Mouse (Mus musculus): Measurements from ENCODE around the gene Naga. TPM values are rescaled to one million over a fixed set of nuclear protein-coding genes. Genes with fewer than 3 reads are reported as not detected.

The Naga gene
- polyA plus RNA-seq, 1 experiment from 2014 or later, result 33.7 TPM

GRCm38 (mm10) chr15:82335194-82335593, 3.5 kb downstream of the Naga start:
- no peaks in the 10 kb centered on the region for H3K9me3 ChIP-seq (ENCODE audit: control insufficient read depth, low read length)
- no peaks in the 10 kb centered on the region for H3K27me3 ChIP-seq (replicated peaks; ENCODE audit: control insufficient read depth, insufficient read depth, low read length)
- H3K4me1 ChIP-seq (replicated peaks; ENCODE audit: control insufficient read depth, insufficient read depth, low read length), result peaks cover 33% of the 10 kb centered on the region
- 96% methylated on average over 4 of the region's 4 CpGs for WGBS
- H3K4me2 ChIP-seq, result no peak overlapping the region
- no peak overlapping the region for H3K9ac ChIP-seq (ENCODE audit: low read depth, low read length)
- H3K27ac ChIP-seq (ENCODE audit: low read depth, low read length), result no peak overlapping the region
- ATAC-seq (replicated peaks; ENCODE audit: low FRiP score), result no peak
- peaks cover 12% of the 10 kb centered on the region for H3K36me3 ChIP-seq (ENCODE audit: control insufficient read depth, insufficient read depth, low read length)
- no peak for DNase-seq (ENCODE audit: low spot score)
- H3K4me3 ChIP-seq (ENCODE audit: low read depth, low read length), result no peak overlapping the region

GRCm38 (mm10) chr15:82325382-82325781, 13.3 kb downstream of the Naga start:
- H3K4me1 ChIP-seq (replicated peaks; ENCODE audit: control insufficient read depth, insufficient read depth, low read length), result 0 out of 2 replicates have a peak, but pooled peaks cover 7% of the 10 kb centered on the region
- H3K36me3 ChIP-seq (ENCODE audit: control insufficient read depth, insufficient read depth, low read length), result peaks cover 8% of the 10 kb centered on the region
- no peak overlapping the region for H3K9ac ChIP-seq (ENCODE audit: low read depth, low read length)
- no peak overlapping the region for H3K4me3 ChIP-seq (ENCODE audit: low read depth, low read length)
- no peaks in the 10 kb centered on the region for H3K27me3 ChIP-seq (replicated peaks; ENCODE audit: control insufficient read depth, insufficient read depth, low read length)
- ATAC-seq (replicated peaks; ENCODE audit: low FRiP score) (no peak), DNase-seq (ENCODE audit: low spot score) (no peak)
- no peak overlapping the region for H3K27ac ChIP-seq (ENCODE audit: low read depth, low read length)
- H3K9me3 ChIP-seq (ENCODE audit: control insufficient read depth, low read length), result no peaks in the 10 kb centered on the region
- no peak overlapping the region for H3K4me2 ChIP-seq
- WGBS, result 60% methylated on average over 2 of the region's 2 CpGs

GRCm38 (mm10) chr15:82322195-82322594, 16.5 kb downstream of the Naga start:
- no peak overlapping the region for H3K4me3 ChIP-seq (ENCODE audit: low read depth, low read length)
- H3K27ac ChIP-seq (ENCODE audit: low read depth, low read length), result no peak overlapping the region
- H3K9me3 ChIP-seq (ENCODE audit: control insufficient read depth, low read length), result no peaks in the 10 kb centered on the region
- H3K4me2 ChIP-seq, result no peak overlapping the region
- H3K27me3 ChIP-seq (replicated peaks; ENCODE audit: control insufficient read depth, insufficient read depth, low read length), result no peaks in the 10 kb centered on the region
- H3K4me1 ChIP-seq (replicated peaks; ENCODE audit: control insufficient read depth, insufficient read depth, low read length), result 0 out of 2 replicates have a peak, but pooled peaks cover 4% of the 10 kb centered on the region
- 78% methylated on average over 8 of the region's 8 CpGs for WGBS
- H3K36me3 ChIP-seq (ENCODE audit: control insufficient read depth, insufficient read depth, low read length), result no peaks in the 10 kb centered on the region
- DNase-seq (ENCODE audit: low spot score), result no peak
- H3K9ac ChIP-seq (ENCODE audit: low read depth, low read length), result no peak overlapping the region
- no peak for ATAC-seq (replicated peaks; ENCODE audit: low FRiP score)

DNA sequence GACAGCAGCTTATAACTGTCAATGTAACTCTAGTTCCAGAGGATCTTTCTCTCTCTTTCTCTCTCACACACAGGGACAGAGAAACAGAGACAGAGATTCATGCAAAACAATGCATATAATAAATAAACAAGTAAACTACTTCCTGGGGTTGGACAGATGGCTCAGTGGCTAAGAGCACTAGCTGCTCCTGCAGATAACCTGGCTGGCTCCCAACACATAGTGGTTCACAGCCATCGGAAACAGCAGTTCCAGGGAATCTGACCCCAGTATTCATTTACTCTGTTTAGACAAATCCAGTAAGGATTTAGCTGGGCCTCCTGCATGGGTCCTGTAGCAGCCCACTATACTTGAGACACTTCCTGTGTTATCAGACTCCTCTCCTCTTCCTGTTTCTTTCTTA, 19.1 kb downstream of the Naga start:
- 0 out of 2 replicates have a peak, but pooled peaks cover 4% of the 10 kb centered on the region for H3K4me1 ChIP-seq (replicated peaks; ENCODE audit: control insufficient read depth, insufficient read depth, low read length)
- no peaks in the 10 kb centered on the region for H3K36me3 ChIP-seq (ENCODE audit: control insufficient read depth, insufficient read depth, low read length)
- no peak overlapping the region for H3K9ac ChIP-seq (ENCODE audit: low read depth, low read length)
- no peak overlapping the region for H3K4me2 ChIP-seq
- DNase-seq (ENCODE audit: low spot score), result no peak
- H3K27ac ChIP-seq (ENCODE audit: low read depth, low read length), result no peak overlapping the region
- no peaks in the 10 kb centered on the region for H3K27me3 ChIP-seq (replicated peaks; ENCODE audit: control insufficient read depth, insufficient read depth, low read length)
- WGBS, result 66% methylated on average over 1 of the region's 1 CpGs
- ATAC-seq (replicated peaks; ENCODE audit: low FRiP score), result no peak
- H3K4me3 ChIP-seq (ENCODE audit: low read depth, low read length), result no peak overlapping the region
- no peaks in the 10 kb centered on the region for H3K9me3 ChIP-seq (ENCODE audit: control insufficient read depth, low read length)

DNA sequence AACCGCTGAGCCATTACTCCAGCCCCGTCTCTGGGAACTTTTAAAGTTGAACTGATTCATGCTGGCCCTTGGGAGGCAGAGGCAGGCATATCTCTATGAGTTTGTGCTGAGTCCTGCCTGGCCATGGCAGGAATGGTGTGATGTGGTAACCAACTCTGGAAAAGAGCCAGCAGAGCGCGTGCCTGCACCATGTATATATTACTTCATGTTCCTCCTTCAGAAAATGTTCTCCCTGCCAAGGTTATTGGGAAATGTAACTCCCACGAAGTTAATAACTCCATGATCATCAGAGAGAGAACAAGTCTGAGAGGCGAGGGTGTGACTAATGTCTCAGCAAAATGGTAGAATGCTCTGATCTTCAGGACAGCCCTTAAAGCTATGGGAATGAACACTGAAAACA, 20.9 kb downstream of the Naga start:
- H3K4me3 ChIP-seq (ENCODE audit: low read depth, low read length), result no peak overlapping the region
- H3K9me3 ChIP-seq (ENCODE audit: control insufficient read depth, low read length), result no peaks in the 10 kb centered on the region
- H3K36me3 ChIP-seq (ENCODE audit: control insufficient read depth, insufficient read depth, low read length), result no peaks in the 10 kb centered on the region
- DNase-seq (ENCODE audit: low spot score), result no peak
- H3K4me1 ChIP-seq (replicated peaks; ENCODE audit: control insufficient read depth, insufficient read depth, low read length), result no peaks in the 10 kb centered on the region
- ATAC-seq (replicated peaks; ENCODE audit: low FRiP score), result no peak
- WGBS, result 87% methylated on average over 6 of the region's 6 CpGs
- no peak overlapping the region for H3K27ac ChIP-seq (ENCODE audit: low read depth, low read length)
- H3K4me2 ChIP-seq, result no peak overlapping the region
- H3K27me3 ChIP-seq (replicated peaks; ENCODE audit: control insufficient read depth, insufficient read depth, low read length), result no peaks in the 10 kb centered on the region
- no peak overlapping the region for H3K9ac ChIP-seq (ENCODE audit: low read depth, low read length)

GRCm38 (mm10) chr15:82308416-82308815, 30.3 kb downstream of the Naga start:
- DNase-seq (ENCODE audit: low spot score) (no peak), ATAC-seq (replicated peaks; ENCODE audit: low FRiP score) (no peak)
- Histone ChIP-seq H3K27me3 (replicated peaks; ENCODE audit: control insufficient read depth, insufficient read depth, low read length) (no peaks in the 10 kb centered on the region), H3K36me3 (ENCODE audit: control insufficient read depth, insufficient read depth, low read length) (no peaks in the 10 kb centered on the region), H3K4me1 (replicated peaks; ENCODE audit: control insufficient read depth, insufficient read depth, low read length) (0 out of 2 replicates have a peak, but pooled peaks cover 3% of the 10 kb centered on the region), H3K4me3 (ENCODE audit: low read depth, low read length) (no peak overlapping the region), H3K27ac (ENCODE audit: low read depth, low read length) (no peak overlapping the region), H3K9ac (ENCODE audit: low read depth, low read length) (no peak overlapping the region), H3K4me2 (no peak overlapping the region), H3K9me3 (ENCODE audit: control insufficient read depth, low read length) (no peaks in the 10 kb centered on the region)
- WGBS, result 85% methylated on average over 3 of the region's 3 CpGs

- ATAC-seq (replicated peaks; ENCODE audit: low FRiP score) (no peak), DNase-seq (ENCODE audit: low spot score) (no peak)
- Histone ChIP-seq H3K4me3 (ENCODE audit: low read depth, low read length) (no peak overlapping the region), H3K9me3 (ENCODE audit: control insufficient read depth, low read length) (no peaks in the 10 kb centered on the region), H3K27ac (ENCODE audit: low read depth, low read length) (no peak overlapping the region), H3K4me2 (no peak overlapping the region), H3K27me3 (replicated peaks; ENCODE audit: control insufficient read depth, insufficient read depth, low read length) (no peaks in the 10 kb centered on the region), H3K9ac (ENCODE audit: low read depth, low read length) (no peak overlapping the region), H3K4me1 (replicated peaks; ENCODE audit: control insufficient read depth, insufficient read depth, low read length) (0 out of 2 replicates have a peak, but pooled peaks cover 3% of the 10 kb centered on the region), H3K36me3 (ENCODE audit: control insufficient read depth, insufficient read depth, low read length) (no peaks in the 10 kb centered on the region)
- 79% methylated on average over 3 of the region's 3 CpGs for WGBS
Measured at GRCm38 (mm10) chr15:82307107-82307506, 31.6 kb downstream of the Naga start.

- Histone ChIP-seq H3K27me3 (replicated peaks; ENCODE audit: control insufficient read depth, insufficient read depth, low read length) (0 out of 2 replicates have a peak, but pooled peaks cover 2% of the 10 kb centered on the region), H3K4me3 (ENCODE audit: low read depth, low read length) (no peak within 1 kb of the TSS), H3K9ac (ENCODE audit: low read depth, low read length) (no peak within 1 kb of the TSS; the same call in 1 of the 2 replicates), H3K27ac (ENCODE audit: low read depth, low read length) (no peak within 1 kb of the TSS), H3K36me3 (ENCODE audit: control insufficient read depth, insufficient read depth, low read length) (no peaks in the 10 kb centered on the region), H3K4me2 (peak within 1 kb of the TSS; percentile 24; the same call in 1 of the 2 replicates), H3K4me1 (replicated peaks; ENCODE audit: control insufficient read depth, insufficient read depth, low read length) (peaks cover 2% of the 10 kb centered on the region; the same call in 1 of the 2 replicates), H3K9me3 (ENCODE audit: control insufficient read depth, low read length) (no peaks in the 10 kb centered on the region)
- DNase-seq (ENCODE audit: low spot score) (no peak), ATAC-seq (replicated peaks; ENCODE audit: low FRiP score) (peak; percentile 41; the same call in 1 of the 2 replicates)
- WGBS, result 48% methylated on average over 39 of the region's 39 CpGs
Measured at GRCm38 (mm10) chr15:82298764-82299561, 39.8 kb downstream of the Naga start, which contains the start of gene Wbp2nl. TSS of gene Wbp2nl (plus strand) at chr15:82298954.

- DNase-seq (ENCODE audit: low spot score), result no peak
- Histone ChIP-seq H3K4me1 (replicated peaks; ENCODE audit: control insufficient read depth, insufficient read depth, low read length) (peaks cover 6% of the 10 kb centered on the region), H3K36me3 (ENCODE audit: control insufficient read depth, insufficient read depth, low read length) (no peaks in the 10 kb centered on the region), H3K9ac (ENCODE audit: low read depth, low read length) (no peak overlapping the region), H3K9me3 (ENCODE audit: control insufficient read depth, low read length) (no peaks in the 10 kb centered on the region), H3K27me3 (replicated peaks; ENCODE audit: control insufficient read depth, insufficient read depth, low read length) (no peaks in the 10 kb centered on the region), H3K4me3 (ENCODE audit: low read depth, low read length) (no peak overlapping the region), H3K27ac (ENCODE audit: low read depth, low read length) (no peak overlapping the region), H3K4me2 (no peak overlapping the region)
- ATAC-seq (replicated peaks; ENCODE audit: low FRiP score), result 0 out of 2 replicates have a peak, but pooled peaks have one; percentile 20
- 49% methylated on average over 8 of the region's 8 CpGs for WGBS
Measured at GRCm38 (mm10) chr15:82294059-82294458, 44.7 kb downstream of the Naga start.
